Mouse (Mus musculus) ES-Bruce4 (cell line): Measurements from ENCODE around the gene Mis12.

ENCODE experiments used
- CTCF ChIP-seq: IDR thresholded peaks from one replicate; pipeline ENCODE4 v1.8.1; 2011; ENCODE audit warnings: low read depth, low read length
- POLR2A ChIP-seq: IDR thresholded peaks from one replicate; pipeline ENCODE4 v1.8.1; 2011; ENCODE audit warnings: low read length; ENCODE audit not compliant: insufficient read depth

GRCm38 (mm10) chr11:70980751-70981510 is 38.5 kb upstream of the Mis12 start:
- TF ChIP-seq CTCF (no peak), POLR2A (no peak)
